Comparison of ENCODE assay signal across 32 mouse cellular contexts in genomic region chr3:58650328-58650727, GRCm38 (mm10). TPM values are rescaled to one million over a fixed set of nuclear protein-coding genes. Genes with fewer than 3 reads are reported as not detected.
DNase-seq lines count a peak whose midpoint lies in the region; ATAC-seq and TF ChIP-seq lines count a peak whose summit lies in the region.
"Had no signal": no experiment of that assay in that cellular context is flagged by ENCODE, and none has a peak within 500 bp of the region (broad histone marks: within the 10 kb centered on the region; RNA-seq: fewer than 3 reads in every experiment).

No protein-coding gene starts in this region.

- no peaks in the 10 kb centered on the region for H3K27me3 ChIP-seq in liver, embryonic 11.5 days (replicated peaks; ENCODE audit: control insufficient read depth, insufficient read depth, low read length)
- no peaks in the 10 kb centered on the region for H3K27me3 ChIP-seq in liver, postnatal 0 days (ENCODE audit: insufficient read depth, low read length)
- H3K27me3 ChIP-seq in MEL (ENCODE audit: control insufficient read depth in 1 of 2, insufficient read depth in 2 of 2, low read length in 2 of 2): no peaks in the 10 kb centered on the region; a peak in 1 of 4 replicates
- no peaks in the 10 kb centered on the region for H3K27me3 ChIP-seq in liver, embryonic 13.5 days
- no peaks in the 10 kb centered on the region for H3K27me3 ChIP-seq in heart, embryonic 12.5 days (replicated peaks)
- H3K27me3 ChIP-seq: CH12.LX; embryonic facial prominence, embryonic 13.5 days; embryonic facial prominence, embryonic 15.5 days; forebrain, embryonic 12.5 days; Patski had no signal

- H3K79me2 ChIP-seq in MEL (ENCODE audit: control insufficient read depth, insufficient read depth, low read length, poor library complexity): no peaks in the 10 kb centered on the region

- TF ChIP-seq CTCF in liver, postnatal 0 days (IDR thresholded peaks at IDR 0.05; ENCODE audit: low read depth): no peak
- no peak for TF ChIP-seq CTCF in MEL (IDR thresholded peaks at IDR 0.05 in 2 of 3, conservative IDR thresholded peaks at IDR 0.05 in 1 of 3; ENCODE audit: control insufficient read depth in 1 of 3, insufficient read depth in 1 of 3, low read depth in 2 of 3, low read length in 3 of 3, poor library complexity in 1 of 3, severe bottlenecking in 1 of 3)

- no peak overlapping the region for H3K4me3 ChIP-seq in liver, embryonic 11.5 days (ENCODE audit: low read depth, low read length)
- no peak overlapping the region for H3K4me3 ChIP-seq in liver, postnatal 0 days (ENCODE audit: low read depth, low read length)
- H3K4me3 ChIP-seq in MEL (ENCODE audit: control insufficient read depth in 1 of 2, insufficient read depth in 1 of 2, low read depth in 2 of 2, low read length in 2 of 2): no peak overlapping the region
- H3K4me3 ChIP-seq in liver, embryonic 13.5 days (replicated peaks): no peak overlapping the region
- no peak overlapping the region for H3K4me3 ChIP-seq in heart, embryonic 12.5 days
- H3K4me3 ChIP-seq: embryonic facial prominence, embryonic 13.5 days; embryonic facial prominence, embryonic 15.5 days; erythroblast, embryonic 14.5 days; forebrain, embryonic 10.5 days; forebrain, embryonic 12.5 days had no signal

- ATAC-seq in liver, embryonic 11.5 days (replicated peaks; ENCODE audit: low FRiP score): 0 out of 2 replicates have a peak, but pooled peaks have one; percentile 43
- no peak for ATAC-seq in liver, postnatal 0 days
- peak; percentile 53; the same call in 1 of the 2 replicates for ATAC-seq in liver, embryonic 13.5 days (ENCODE audit: low read depth)
- ATAC-seq in megakaryocyte progenitor cell, adult 5-6 weeks (replicated peaks; ENCODE audit: poor library complexity): peak; percentile 39; the same call in 1 of the 2 replicates
- ATAC-seq in heart, embryonic 12.5 days (ENCODE audit: insufficient number of reproducible peaks, low FRiP score): no peak
- ATAC-seq: activated CD4-positive, CD25-positive, alpha-beta regulatory T cell, adult 4 months; CD4-positive, CD25-positive, alpha-beta regulatory T cell, adult 4 months; forebrain, embryonic 14.5 days; forebrain, embryonic 16.5 days; Patski had no signal

- H3K27ac ChIP-seq in liver, embryonic 11.5 days (ENCODE audit: low read depth, low read length): no peak overlapping the region
- no peak overlapping the region for H3K27ac ChIP-seq in liver, postnatal 0 days (ENCODE audit: low read depth)
- H3K27ac ChIP-seq in MEL (ENCODE audit: control insufficient read depth, low read depth, low read length): no peak overlapping the region
- no peak overlapping the region for H3K27ac ChIP-seq in liver, embryonic 13.5 days
- H3K27ac ChIP-seq in heart, embryonic 12.5 days (ENCODE audit: poor library complexity, severe bottlenecking): no peak overlapping the region
- H3K27ac ChIP-seq: embryonic facial prominence, embryonic 13.5 days; embryonic facial prominence, embryonic 15.5 days; forebrain, embryonic 10.5 days; forebrain, embryonic 12.5 days had no signal

- DNase-seq in liver, embryonic 11.5 days (ENCODE audit: low spot score): no peak
- DNase-seq in liver, postnatal 0 days: no peak
- DNase-seq in MEL (ENCODE audit: low read depth, low spot score): peak; percentile 36
- no peak for DNase-seq in liver, embryonic 13.5 days
- DNase-seq in right cerebral cortex, postnatal 4 days: no peak
- no peak for DNase-seq in cerebellum, adult 8-10 months
- DNase-seq: adrenal gland, adult 8-10 months; adrenal gland, postnatal 14 days; adrenal gland, postnatal 36 days; B cell, adult 2 months; cerebellum, adult 11-12 months; cerebellum, adult 2 months; cerebellum, adult 9-11 months; cerebellum, postnatal 14 days; cerebellum, postnatal 36 days; embryo, embryonic 11 days had no signal

- TF ChIP-seq RAD21 in MEL (IDR thresholded peaks at IDR 0.05; ENCODE audit: low read depth, low read length): no peak

- H3K4me2 ChIP-seq in liver, embryonic 11.5 days: no peak overlapping the region
- no peak overlapping the region for H3K4me2 ChIP-seq in liver, postnatal 0 days (ENCODE audit: low read depth, low read length)
- no peak overlapping the region for H3K4me2 ChIP-seq in liver, embryonic 13.5 days
- no peak overlapping the region for H3K4me2 ChIP-seq in heart, embryonic 12.5 days
- H3K4me2 ChIP-seq: embryonic facial prominence, embryonic 13.5 days; embryonic facial prominence, embryonic 15.5 days; forebrain, embryonic 12.5 days had no signal

- TF ChIP-seq POLR2A in MEL (IDR thresholded peaks at IDR 0.05; ENCODE audit: control insufficient read depth in 1 of 2, insufficient read depth in 1 of 2, low read depth in 1 of 2, low read length in 2 of 2, poor library complexity in 1 of 2): no peak

- H3K4me1 ChIP-seq in liver, embryonic 11.5 days (replicated peaks; ENCODE audit: control insufficient read depth, insufficient read depth, low read length): 0 out of 2 replicates have a peak, but pooled peaks cover 2% of the 10 kb centered on the region
- H3K4me1 ChIP-seq in liver, postnatal 0 days (ENCODE audit: insufficient read depth): 0 out of 2 replicates have a peak, but pooled peaks cover 2% of the 10 kb centered on the region
- H3K4me1 ChIP-seq in MEL (ENCODE audit: control insufficient read depth in 1 of 2, insufficient read depth in 2 of 2, low read length in 2 of 2): peaks cover 0 to 8% of the 10 kb centered on the region in 2 experiments; a peak in 2 of 4 replicates
- peaks cover 3% of the 10 kb centered on the region; the same call in 1 of the 2 replicates for H3K4me1 ChIP-seq in liver, embryonic 13.5 days (replicated peaks)
- H3K4me1 ChIP-seq in heart, embryonic 12.5 days (replicated peaks): no peaks in the 10 kb centered on the region
- H3K4me1 ChIP-seq: embryonic facial prominence, embryonic 13.5 days; embryonic facial prominence, embryonic 15.5 days; forebrain, embryonic 10.5 days; forebrain, embryonic 12.5 days had no signal

- 34% methylated on average over 4 of the region's 4 CpGs for WGBS in liver, embryonic 11.5 days
- 42% methylated on average over 4 of the region's 4 CpGs for WGBS in liver, postnatal 0 days (ENCODE audit: insufficient replicate concordance)
- WGBS in liver, embryonic 13.5 days (ENCODE audit: insufficient replicate concordance): 19% methylated on average over 4 of the region's 4 CpGs
- 27% methylated on average over 4 of the region's 4 CpGs for WGBS in heart, embryonic 12.5 days

- H3K9me3 ChIP-seq in liver, embryonic 11.5 days (ENCODE audit: control insufficient read depth, low read length): no peaks in the 10 kb centered on the region
- no peaks in the 10 kb centered on the region for H3K9me3 ChIP-seq in liver, postnatal 0 days (ENCODE audit: low read length)
- no peaks in the 10 kb centered on the region for H3K9me3 ChIP-seq in MEL (replicated peaks; ENCODE audit: insufficient read depth, low read length)
- no peaks in the 10 kb centered on the region for H3K9me3 ChIP-seq in liver, embryonic 13.5 days (replicated peaks)
- no peaks in the 10 kb centered on the region for H3K9me3 ChIP-seq in heart, embryonic 12.5 days (replicated peaks)
- H3K9me3 ChIP-seq: embryonic facial prominence, embryonic 13.5 days; embryonic facial prominence, embryonic 15.5 days; forebrain, embryonic 10.5 days; forebrain, embryonic 12.5 days; G1E had no signal

- H3K9ac ChIP-seq in liver, embryonic 11.5 days (ENCODE audit: low read depth, low read length): no peak overlapping the region
- H3K9ac ChIP-seq in liver, postnatal 0 days (replicated peaks): no peak overlapping the region
- no peak overlapping the region for H3K9ac ChIP-seq in MEL (ENCODE audit: control insufficient read depth, low read depth, low read length, poor library complexity, severe bottlenecking)
- no peak overlapping the region for H3K9ac ChIP-seq in liver, embryonic 13.5 days
- H3K9ac ChIP-seq in heart, embryonic 12.5 days: no peak overlapping the region
- H3K9ac ChIP-seq: embryonic facial prominence, embryonic 13.5 days; embryonic facial prominence, embryonic 15.5 days; forebrain, embryonic 12.5 days had no signal

- no peaks in the 10 kb centered on the region for H3K36me3 ChIP-seq in liver, embryonic 11.5 days (ENCODE audit: control insufficient read depth, insufficient read depth, low read length)
- no peaks in the 10 kb centered on the region for H3K36me3 ChIP-seq in liver, postnatal 0 days (replicated peaks; ENCODE audit: insufficient read depth, low read length)
- peaks cover 0 to 2% of the 10 kb centered on the region in 2 experiments; a peak in 2 of 4 replicates for H3K36me3 ChIP-seq in MEL (ENCODE audit: control insufficient read depth in 1 of 2, insufficient read depth in 2 of 2, low read length in 2 of 2)
- H3K36me3 ChIP-seq in liver, embryonic 13.5 days: no peaks in the 10 kb centered on the region
- H3K36me3 ChIP-seq in heart, embryonic 12.5 days: no peaks in the 10 kb centered on the region
- H3K36me3 ChIP-seq: embryonic facial prominence, embryonic 13.5 days; embryonic facial prominence, embryonic 15.5 days; forebrain, embryonic 10.5 days; forebrain, embryonic 12.5 days; G1E had no signal

- no peak for TF ChIP-seq EP300 in liver, postnatal 0 days (IDR thresholded peaks at IDR 0.05; ENCODE audit: low read depth)
- TF ChIP-seq EP300 in MEL (IDR thresholded peaks at IDR 0.05; ENCODE audit: low read depth in 1 of 2, low read length in 2 of 2): peak in 1 of 2 experiments; percentile 31; a peak in 1 of 4 replicates

RNA-seq across cellular contexts. Expression of gene Erich6, which starts 13.3 kb away (rescaled TPM):
- not detected in 2 replicates for polyA plus RNA-seq in liver, embryonic 11.5 days (2014; fragmentation: Nextera tagmentation; extraction: Ambion mirVana)
- polyA plus RNA-seq in liver, postnatal 0 days (2015; fragmentation: Nextera tagmentation; extraction: Ambion mirVana): not detected in 2 replicates
- total RNA-seq in MEL (2012; rRNA removed): not detected in 2 replicates
- under 1 TPM in 1 of 2 experiments, not detected in 1; 0.08 TPM for polyA plus RNA-seq in MEL (2012; ENCODE audit: insufficient read depth in 1 of 2, insufficient read length in 2 of 2, low read depth in 1 of 2, low replicate concordance in 2 of 2, missing spikeins in 1 of 2)
- polyA plus RNA-seq in liver, embryonic 13.5 days (2015; fragmentation: Nextera tagmentation; extraction: Ambion mirVana): not detected in 2 replicates
- total RNA-seq in megakaryocyte progenitor cell, adult 5-6 weeks (2015): 0.20 TPM in 1 of 2 replicates, not detected in the other
- not detected in 2 replicates for total RNA-seq in megakaryocyte progenitor cell, adult 5-6 weeks (2017)
- 0.19 TPM in 1 of 2 replicates, not detected in the other for polyA plus RNA-seq in heart, embryonic 12.5 days (2016; fragmentation: Nextera tagmentation; extraction: Ambion mirVana)
- total RNA-seq: adrenal gland, postnatal 14 days; CH12.LX; common myeloid progenitor, adult 5-6 weeks; G1E had no signal
- polyA plus RNA-seq: activated CD4-positive, CD25-positive, alpha-beta regulatory T cell, adult 4 months; CD4-positive, CD25-positive, alpha-beta regulatory T cell, adult 4 months; embryonic facial prominence, embryonic 11.5 days; embryonic facial prominence, embryonic 15.5 days; erythroblast, embryonic 14.5 days; forebrain, embryonic 10.5 days; forebrain, embryonic 16.5 days; G1E had no signal

RNA-seq across cellular contexts. Expression of gene Siah2, which starts 41.9 kb away (rescaled TPM):
- polyA plus RNA-seq in liver, embryonic 11.5 days (2014; fragmentation: Nextera tagmentation; extraction: Ambion mirVana): 5.4 and 6.2 TPM in 2 replicates
- 7.1 and 8.6 TPM in 2 replicates for polyA plus RNA-seq in liver, postnatal 0 days (2015; fragmentation: Nextera tagmentation; extraction: Ambion mirVana)
- 17.6 and 20.4 TPM in 2 replicates for total RNA-seq in MEL (2012; rRNA removed)
- 10 to 100 TPM; 22.5 to 58.1 TPM for polyA plus RNA-seq in MEL (2012; ENCODE audit: insufficient read depth in 1 of 2, insufficient read length in 2 of 2, low read depth in 1 of 2, low replicate concordance in 2 of 2, missing spikeins in 1 of 2)
- 2.4 and 2.5 TPM in 2 replicates for polyA plus RNA-seq in liver, embryonic 13.5 days (2015; fragmentation: Nextera tagmentation; extraction: Ambion mirVana)
- total RNA-seq in megakaryocyte progenitor cell, adult 5-6 weeks (2015): 16.0 and 21.2 TPM in 2 replicates
- 7.0 and 10.5 TPM in 2 replicates for total RNA-seq in megakaryocyte progenitor cell, adult 5-6 weeks (2017)
- polyA plus RNA-seq in heart, embryonic 12.5 days (2016; fragmentation: Nextera tagmentation; extraction: Ambion mirVana): 6.7 and 8.2 TPM in 2 replicates

Comparison
In these comparisons a context has a peak if more than half of its experiments do, and no peak if none do; other contexts are left out.
1. ATAC-seq: peak in liver, embryonic 11.5 days (single experiment), liver, embryonic 13.5 days (single experiment) and megakaryocyte progenitor cell, adult 5-6 weeks (single experiment); none in liver, postnatal 0 days (single experiment) and heart, embryonic 12.5 days (single experiment).